Mouse (Mus musculus) cortical plate, adult 2 months (tissue): ENCODE data around the gene Dph7.

Experiments used
- CTCF ChIP-seq: fragments of 200-500 bp; IDR thresholded peaks from 2 replicates; pipeline ENCODE4 v1.5.1; 2011; ENCODE audit warnings: mild to moderate bottlenecking, control low read depth, low read length; ENCODE audit not compliant: insufficient read depth; ENCODE audit errors: extremely low read depth
- POLR2A ChIP-seq: fragments of 200-500 bp; IDR thresholded peaks from 2 replicates; pipeline ENCODE4 v1.6.1; 2011; ENCODE audit warnings: mild to moderate bottlenecking, low read length, control low read depth; ENCODE audit not compliant: insufficient read depth; ENCODE audit errors: extremely low read depth

DNA sequence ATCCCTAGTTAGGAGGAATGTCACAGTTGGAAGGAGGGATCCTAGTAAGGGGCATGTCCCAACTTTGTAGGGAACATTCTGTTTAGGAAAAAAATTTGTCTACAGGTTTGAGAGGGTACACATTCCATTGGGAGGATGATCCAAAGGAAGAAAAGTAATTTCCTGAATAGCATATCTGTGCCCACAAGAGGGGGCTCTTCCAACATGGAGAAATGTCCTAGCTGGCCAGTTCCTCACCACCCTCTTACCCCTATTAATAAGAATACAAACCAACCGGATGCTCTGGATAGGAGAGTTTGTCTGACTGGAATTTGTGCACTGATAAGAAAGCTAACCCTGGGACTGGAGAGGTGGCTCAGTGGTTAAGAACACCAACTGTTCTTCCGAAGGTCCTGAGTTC lies 38.6 kb upstream of the Dph7 start:
- TF ChIP-seq CTCF (peak; percentile 26; the same call in 1 of the 2 replicates), POLR2A (no peak)
